Mouse (Mus musculus) layer of hippocampus, adult 2 months (tissue): ENCODE measurements at regions not wholly inside any gene's neighbourhood (a gene's known extent, or its start where the extent isn't known, plus 50 kb on each side); places are given as distances from the start of the nearest gene placed in this dataset.

Source experiments
- DNase-seq, 2 experiments: peaks; one replicate each; pipeline ENCODE4 v3.0.0; 2022; ENCODE audit warnings: low spot score in 2 of 2
- H3K27ac ChIP-seq: fragments of 200-600 bp; 2 replicates; pipeline ENCODE4 v1.8.1; 2022
- H3K4me3 ChIP-seq: fragments of 200-600 bp; 2 replicates; pipeline ENCODE4 v1.8.1; 2022; ENCODE audit warnings: mild to moderate bottlenecking
- CTCF ChIP-seq: fragments of 200-600 bp; conservative IDR thresholded peaks from 2 replicates; pipeline ENCODE4 v1.8.1; 2022; ENCODE audit warnings: antibody characterized with exemption, mild to moderate bottlenecking, moderate library complexity

GRCm38 (mm10) chr2:137759455-137759854, 496.9 kb upstream of the Btbd3 start:
- Histone ChIP-seq H3K27ac (no peak overlapping the region), H3K4me3 (no peak overlapping the region)
- no peak for TF ChIP-seq CTCF
- DNase-seq, result no peak

GRCm38 (mm10) chr2:137758389-137758788, 498.0 kb upstream of the Btbd3 start:
- TF ChIP-seq CTCF, result no peak

GRCm38 (mm10) chr2:137757231-137758212, 498.8 kb upstream of the Btbd3 start:
- no peak for TF ChIP-seq CTCF
- H3K4me3 ChIP-seq, result no peak overlapping the region
- no peak overlapping the region for H3K27ac ChIP-seq
- DNase-seq, result no peak

More at GRCm38 (mm10) chr2:137758389-137758788, 498.0 kb upstream of the Btbd3 start:
- DNase-seq, result no peak
- Histone ChIP-seq H3K4me3 (no peak overlapping the region), H3K27ac (no peak overlapping the region)

- Histone ChIP-seq H3K4me3 (no peak overlapping the region), H3K27ac (no peak overlapping the region)
- TF ChIP-seq CTCF, result no peak
These were observed 500.1 kb upstream of the Btbd3 start for GRCm38 (mm10) chr2:137756220-137756619.

GRCm38 (mm10) chr2:137754481-137754880, 501.9 kb upstream of the Btbd3 start:
- DNase-seq, result peak; percentile 25 to 29
- Histone ChIP-seq H3K4me3 (no peak overlapping the region), H3K27ac (no peak overlapping the region)
- TF ChIP-seq CTCF, result no peak

More at GRCm38 (mm10) chr2:137756220-137756619, 500.1 kb upstream of the Btbd3 start:
- DNase-seq, result no peak

GRCm38 (mm10) chr2:137732410-137732809, 524.0 kb upstream of the Btbd3 start:
- peak; percentile 42 to 45 for DNase-seq
- TF ChIP-seq CTCF, result peak; percentile 95
- Histone ChIP-seq H3K4me3 (no peak overlapping the region), H3K27ac (no peak overlapping the region)

GRCm38 (mm10) chr2:137730472-137730931, 525.9 kb upstream of the Btbd3 start:
- TF ChIP-seq CTCF, result no peak
- no peak overlapping the region for H3K27ac ChIP-seq
- no peak for DNase-seq
- no peak overlapping the region for H3K4me3 ChIP-seq

- Histone ChIP-seq H3K27ac (peak overlapping the region; percentile 25; the same call in 1 of the 2 replicates), H3K4me3 (no peak overlapping the region)
- no peak for TF ChIP-seq CTCF
- peak; percentile 37 to 57 for DNase-seq
These were observed 526.5 kb upstream of the Btbd3 start for GRCm38 (mm10) chr2:137729871-137730270.

- no peak overlapping the region for H3K4me3 ChIP-seq
- no peak overlapping the region for H3K27ac ChIP-seq
- DNase-seq, result no peak
- peak; percentile 24 for TF ChIP-seq CTCF
These were observed 527.2 kb upstream of the Btbd3 start for GRCm38 (mm10) chr2:137729207-137729606.

GRCm38 (mm10) chr2:137723651-137724050, 532.7 kb upstream of the Btbd3 start:
- no peak for DNase-seq
- no peak for TF ChIP-seq CTCF
- Histone ChIP-seq H3K4me3 (no peak overlapping the region), H3K27ac (no peak overlapping the region)

GRCm38 (mm10) chr2:137721767-137722424, 534.5 kb upstream of the Btbd3 start:
- no peak for DNase-seq
- Histone ChIP-seq H3K4me3 (no peak overlapping the region), H3K27ac (no peak overlapping the region)
- no peak for TF ChIP-seq CTCF

- no peak overlapping the region for H3K27ac ChIP-seq
- TF ChIP-seq CTCF, result no peak
- DNase-seq, result no peak
- no peak overlapping the region for H3K4me3 ChIP-seq
These were observed 540.5 kb upstream of the Btbd3 start for GRCm38 (mm10) chr2:137715891-137716290.

- no peak for DNase-seq
- Histone ChIP-seq H3K27ac (peak overlapping the region; percentile 11; the same call in 1 of the 2 replicates), H3K4me3 (peak overlapping the region; percentile 23)
- TF ChIP-seq CTCF, result no peak
These were observed 549.8 kb upstream of the Btbd3 start for GRCm38 (mm10) chr2:137706528-137706988.
